Mouse (Mus musculus): ENCODE measurements around the gene Srbd1.
A peak's percentile ranks its signal among the peaks of the same experiment; 100 is the strongest.

Gene Srbd1

GRCm38 (mm10) chr17:85982271-85982670 lies 162.7 kb downstream of the Srbd1 start:
- no peak for DNase-seq (ENCODE audit: low spot score)

GRCm38 (mm10) chr17:85981869-85982268 lies 163.1 kb downstream of the Srbd1 start:
- DNase-seq (ENCODE audit: low spot score) = no peak

- no peak for DNase-seq (ENCODE audit: low spot score)
Observed at GRCm38 (mm10) chr17:85978876-85979275, 166.1 kb downstream of the Srbd1 start.

- no peak for DNase-seq (ENCODE audit: low spot score)
Observed at GRCm38 (mm10) chr17:85975077-85975476, 169.9 kb downstream of the Srbd1 start.

GRCm38 (mm10) chr17:85974591-85974990 lies 170.4 kb downstream of the Srbd1 start:
- DNase-seq (ENCODE audit: low spot score) = no peak

- DNase-seq (ENCODE audit: low spot score) = no peak
Observed at GRCm38 (mm10) chr17:85971120-85971519, 173.9 kb downstream of the Srbd1 start.

GRCm38 (mm10) chr17:85961653-85962052 lies 183.3 kb downstream of the Srbd1 start:
- no peak for DNase-seq (ENCODE audit: low spot score)

GRCm38 (mm10) chr17:85951771-85952170 lies 193.2 kb downstream of the Srbd1 start:
- DNase-seq (ENCODE audit: low spot score) = no peak

GRCm38 (mm10) chr17:85949919-85950505 lies 195.0 kb downstream of the Srbd1 start:
- DNase-seq (ENCODE audit: low spot score) = no peak

GRCm38 (mm10) chr17:85948911-85949909 lies 195.8 kb downstream of the Srbd1 start:
- peak; percentile 65 for DNase-seq (ENCODE audit: low spot score)

GRCm38 (mm10) chr17:85944726-85945125 lies 200.2 kb downstream of the Srbd1 start:
- DNase-seq (ENCODE audit: low spot score) = no peak

- DNase-seq (ENCODE audit: low spot score) = no peak
Observed at GRCm38 (mm10) chr17:85943994-85944640, 200.9 kb downstream of the Srbd1 start.

- DNase-seq (ENCODE audit: low spot score) = no peak
Observed at GRCm38 (mm10) chr17:85943551-85943981, 201.4 kb downstream of the Srbd1 start.

- DNase-seq (ENCODE audit: low spot score) = no peak
Observed at GRCm38 (mm10) chr17:85943071-85943470, 201.9 kb downstream of the Srbd1 start.

- DNase-seq (ENCODE audit: low spot score) = no peak
Observed at GRCm38 (mm10) chr17:85942123-85942522, 202.9 kb downstream of the Srbd1 start.

GRCm38 (mm10) chr17:85941141-85941738 lies 203.7 kb downstream of the Srbd1 start:
- DNase-seq (ENCODE audit: low spot score) = no peak

GRCm38 (mm10) chr17:85937131-85937530 lies 207.8 kb downstream of the Srbd1 start:
- DNase-seq (ENCODE audit: low spot score) = no peak

GRCm38 (mm10) chr17:85935268-85935667 lies 209.7 kb downstream of the Srbd1 start:
- no peak for DNase-seq (ENCODE audit: low spot score)
